Mouse (Mus musculus): ENCODE results near the gene Akap6. TPM values are rescaled to one million over a fixed set of nuclear protein-coding genes. Genes with fewer than 3 reads are reported as not detected.

The Akap6 gene
- total and polyA plus RNA-seq, 3 experiments, result not detected

GRCm38 (mm10) chr12:52918939-52919338 is 219.8 kb downstream of the Akap6 start:
- Histone ChIP-seq H3K4me1 (ENCODE audit: control insufficient read depth in 1 of 2, insufficient read depth in 2 of 2, low read length in 2 of 2) (no peaks in the 10 kb centered on the region), H3K9me3 (replicated peaks; ENCODE audit: insufficient read depth, low read length) (no peaks in the 10 kb centered on the region), H3K79me2 (ENCODE audit: control insufficient read depth, insufficient read depth, low read length, poor library complexity) (no peaks in the 10 kb centered on the region), H3K27me3 (ENCODE audit: control insufficient read depth in 1 of 2, insufficient read depth in 2 of 2, low read length in 2 of 2) (no peaks in the 10 kb centered on the region), H3K9ac (ENCODE audit: control insufficient read depth, low read depth, low read length, poor library complexity, severe bottlenecking) (no peak overlapping the region), H3K4me3 (ENCODE audit: control insufficient read depth in 1 of 2, insufficient read depth in 1 of 2, low read depth in 2 of 2, low read length in 2 of 2) (no peak overlapping the region), H3K27ac (ENCODE audit: control insufficient read depth, low read depth, low read length) (no peak overlapping the region), H3K36me3 (ENCODE audit: control insufficient read depth in 1 of 2, insufficient read depth in 2 of 2, low read length in 2 of 2) (no peaks in the 10 kb centered on the region)
- peak; percentile 60 for TF ChIP-seq ZC3H11A (IDR thresholded peaks at IDR 0.05; ENCODE audit: low read depth, low read length)
- TF ChIP-seq CTCF (IDR thresholded peaks at IDR 0.05 in 2 of 3, conservative IDR thresholded peaks at IDR 0.05 in 1 of 3; ENCODE audit: control insufficient read depth in 1 of 3, insufficient read depth in 1 of 3, low read depth in 2 of 3, low read length in 3 of 3, poor library complexity in 1 of 3, severe bottlenecking in 1 of 3), result peak; percentile 80
- TF ChIP-seq POLR2A (IDR thresholded peaks at IDR 0.05; ENCODE audit: control insufficient read depth in 1 of 2, insufficient read depth in 1 of 2, low read depth in 1 of 2, low read length in 2 of 2, poor library complexity in 1 of 2), result no peak
- TF ChIP-seq SMC3 (IDR thresholded peaks at IDR 0.05; ENCODE audit: low read depth, low read length), result peak; percentile 77
- TF ChIP-seq GATA1 (IDR thresholded peaks at IDR 0.05; ENCODE audit: low read depth, low read length), result no peak
- peak; percentile 83 for TF ChIP-seq RAD21 (IDR thresholded peaks at IDR 0.05; ENCODE audit: low read depth, low read length)
- TF ChIP-seq ZKSCAN1 (IDR thresholded peaks at IDR 0.05; ENCODE audit: low read depth, low read length), result no peak
- peak; percentile 46 for DNase-seq (ENCODE audit: low read depth, low spot score)

GRCm38 (mm10) chr12:52922510-52922909 is 223.3 kb downstream of the Akap6 start:
- no peak for DNase-seq (ENCODE audit: low read depth, low spot score)
- TF ChIP-seq POLR2A (IDR thresholded peaks at IDR 0.05; ENCODE audit: control insufficient read depth in 1 of 2, insufficient read depth in 1 of 2, low read depth in 1 of 2, low read length in 2 of 2, poor library complexity in 1 of 2) (no peak), CTCF (IDR thresholded peaks at IDR 0.05 in 2 of 3, conservative IDR thresholded peaks at IDR 0.05 in 1 of 3; ENCODE audit: control insufficient read depth in 1 of 3, insufficient read depth in 1 of 3, low read depth in 2 of 3, low read length in 3 of 3, poor library complexity in 1 of 3, severe bottlenecking in 1 of 3) (no peak)
- H3K4me1 ChIP-seq (ENCODE audit: control insufficient read depth in 1 of 2, insufficient read depth in 2 of 2, low read length in 2 of 2), result no peaks in the 10 kb centered on the region
- H3K36me3 ChIP-seq (ENCODE audit: control insufficient read depth in 1 of 2, insufficient read depth in 2 of 2, low read length in 2 of 2), result no peaks in the 10 kb centered on the region
- H3K4me3 ChIP-seq (ENCODE audit: control insufficient read depth in 1 of 2, insufficient read depth in 1 of 2, low read depth in 2 of 2, low read length in 2 of 2), result no peak overlapping the region
- no peaks in the 10 kb centered on the region for H3K9me3 ChIP-seq (replicated peaks; ENCODE audit: insufficient read depth, low read length)
- no peaks in the 10 kb centered on the region for H3K79me2 ChIP-seq (ENCODE audit: control insufficient read depth, insufficient read depth, low read length, poor library complexity)
- no peaks in the 10 kb centered on the region for H3K27me3 ChIP-seq (ENCODE audit: control insufficient read depth in 1 of 2, insufficient read depth in 2 of 2, low read length in 2 of 2)
- H3K27ac ChIP-seq (ENCODE audit: control insufficient read depth, low read depth, low read length), result no peak overlapping the region
- no peak overlapping the region for H3K9ac ChIP-seq (ENCODE audit: control insufficient read depth, low read depth, low read length, poor library complexity, severe bottlenecking)

- H3K79me2 ChIP-seq (ENCODE audit: control insufficient read depth, insufficient read depth, low read length, poor library complexity), result no peaks in the 10 kb centered on the region
- H3K27me3 ChIP-seq (ENCODE audit: control insufficient read depth in 1 of 2, insufficient read depth in 2 of 2, low read length in 2 of 2), result no peaks in the 10 kb centered on the region
- H3K27ac ChIP-seq (ENCODE audit: control insufficient read depth, low read depth, low read length), result no peak overlapping the region
- no peaks in the 10 kb centered on the region for H3K36me3 ChIP-seq (ENCODE audit: control insufficient read depth in 1 of 2, insufficient read depth in 2 of 2, low read length in 2 of 2)
- H3K9me3 ChIP-seq (replicated peaks; ENCODE audit: insufficient read depth, low read length), result no peaks in the 10 kb centered on the region
- no peak overlapping the region for H3K9ac ChIP-seq (ENCODE audit: control insufficient read depth, low read depth, low read length, poor library complexity, severe bottlenecking)
- no peaks in the 10 kb centered on the region for H3K4me1 ChIP-seq (ENCODE audit: control insufficient read depth in 1 of 2, insufficient read depth in 2 of 2, low read length in 2 of 2)
- no peak for TF ChIP-seq UBTF (IDR thresholded peaks at IDR 0.05; ENCODE audit: borderline replicate concordance, insufficient read depth, low read depth, low read length)
- TF ChIP-seq MXI1 (IDR thresholded peaks at IDR 0.05; ENCODE audit: low read depth, low read length), result no peak
- TF ChIP-seq TBP (IDR thresholded peaks at IDR 0.05; ENCODE audit: low read depth, low read length), result no peak
- no peak for TF ChIP-seq RCOR1 (IDR thresholded peaks at IDR 0.05; ENCODE audit: low read depth, low read length)
- no peak for TF ChIP-seq CTCF (IDR thresholded peaks at IDR 0.05 in 2 of 3, conservative IDR thresholded peaks at IDR 0.05 in 1 of 3; ENCODE audit: control insufficient read depth in 1 of 3, insufficient read depth in 1 of 3, low read depth in 2 of 3, low read length in 3 of 3, poor library complexity in 1 of 3, severe bottlenecking in 1 of 3)
- TF ChIP-seq MAX (IDR thresholded peaks at IDR 0.05; ENCODE audit: low read length), result no peak
- no peak overlapping the region for H3K4me3 ChIP-seq (ENCODE audit: control insufficient read depth in 1 of 2, insufficient read depth in 1 of 2, low read depth in 2 of 2, low read length in 2 of 2)
- no peak for DNase-seq (ENCODE audit: low read depth, low spot score)
These were observed 226.3 kb downstream of the Akap6 start for GRCm38 (mm10) chr12:52925448-52925847.
